In genomic region chr3:29444661-29445060, GRCm38 (mm10) we compare ENCODE assay signal across 11 mouse cellular contexts.
A peak's percentile ranks its signal among the peaks of the same experiment; 100 is the strongest.
DNase-seq lines count a peak whose midpoint lies in the region; TF ChIP-seq lines count a peak whose summit lies in the region.
"Had no signal": no experiment of that assay in that cellular context is flagged by ENCODE, and none has a peak within 500 bp of the region (broad histone marks: within the 10 kb centered on the region; RNA-seq: fewer than 3 reads in every experiment).

No protein-coding gene starts in this region.

- H3K4me3 ChIP-seq in gastrocnemius, adult 2 months = no peak overlapping the region
- H3K4me3 ChIP-seq: liver, embryonic 15.5 days had no signal

- peak; percentile 36 for DNase-seq in gastrocnemius, adult 2 months
- no peak for DNase-seq in gastrocnemius, postnatal 25 days
- peak; percentile 13 for DNase-seq in right cerebral cortex, postnatal 4 days
- DNase-seq in right cerebral cortex, postnatal 14 days = no peak
- peak; percentile 2 for DNase-seq in heart, postnatal 25 days (ENCODE audit: low spot score)
- DNase-seq in lung, postnatal 4 days = peak; percentile 55 to 57
- no peak for DNase-seq in spleen, adult 18-20 months
- no peak for DNase-seq in B cell, adult 2 months
- DNase-seq: right cerebral cortex, adult 18-20 months; thymus, adult 2 months had no signal

- TF ChIP-seq CTCF in gastrocnemius, adult 2 months (IDR thresholded peaks at IDR 0.05) = no peak

- intact Hi-C loops in gastrocnemius, adult 2 months (cut with DNase I) = no loop called here
- intact Hi-C loops in heart, postnatal 25 days (cut with DNase I) = no loop called here

- H3K27ac ChIP-seq in gastrocnemius, adult 2 months = no peak overlapping the region
- H3K27ac ChIP-seq: liver, embryonic 15.5 days had no signal

Comparison
In these comparisons a context has a peak if more than half of its experiments do, and no peak if none do; other contexts are left out.
1. DNase-seq: peak in gastrocnemius, adult 2 months (single experiment), right cerebral cortex, postnatal 4 days (single experiment), heart, postnatal 25 days (single experiment) and lung, postnatal 4 days (2 of 2); none in gastrocnemius, postnatal 25 days (single experiment), right cerebral cortex, postnatal 14 days (single experiment), spleen, adult 18-20 months (0 of 2) and B cell, adult 2 months (0 of 2).